ENCODE assay signal across 10 mouse cellular contexts in genomic region chr16:87496728-87497127, GRCm38 (mm10). TPM values are rescaled to one million over a fixed set of nuclear protein-coding genes. Genes with fewer than 3 reads are reported as not detected.
DNase-seq lines count a peak whose midpoint lies in the region; ATAC-seq and TF ChIP-seq lines count a peak whose summit lies in the region.
"Had no signal": no experiment of that assay in that cellular context is flagged by ENCODE, and none has a peak within 500 bp of the region (broad histone marks: within the 10 kb centered on the region; RNA-seq: fewer than 3 reads in every experiment).

No protein-coding gene starts in this region.

- no peak overlapping the region for H3K27ac ChIP-seq in forebrain, embryonic 16.5 days (ENCODE audit: low read length)
- H3K27ac ChIP-seq in liver, embryonic 14.5 days: peak overlapping the region; percentile 20; the same call in 1 of the 2 replicates

- ATAC-seq in erythroblast, adult 5-6 weeks (replicated peaks; ENCODE audit: low FRiP score, poor library complexity, severe bottlenecking): no peak
- no peak for ATAC-seq in forebrain, embryonic 16.5 days
- no peak for ATAC-seq in liver, embryonic 14.5 days (ENCODE audit: insufficient read depth)

- H3K4me3 ChIP-seq in erythroblast, embryonic 14.5 days (replicated peaks): peak overlapping the region; percentile 79
- H3K4me3 ChIP-seq in forebrain, embryonic 16.5 days (replicated peaks; ENCODE audit: low read length): no peak overlapping the region
- peak overlapping the region; percentile 54 to 95 for H3K4me3 ChIP-seq in liver, embryonic 14.5 days (ENCODE audit: insufficient read depth in 1 of 2, low read depth in 2 of 2, low read length in 2 of 2)

- H3K9me3 ChIP-seq in erythroblast, embryonic 14.5 days (ENCODE audit: control insufficient read depth, low read length): no peaks in the 10 kb centered on the region
- no peaks in the 10 kb centered on the region for H3K9me3 ChIP-seq in forebrain, embryonic 16.5 days (ENCODE audit: control insufficient read depth, low read length)
- no peaks in the 10 kb centered on the region for H3K9me3 ChIP-seq in liver, embryonic 14.5 days (ENCODE audit: control insufficient read depth, low read length)

- no peak for TF ChIP-seq EP300 in liver, embryonic 14.5 days (IDR thresholded peaks at IDR 0.05; ENCODE audit: low read depth)

- DNase-seq in A20 (ENCODE audit: low read depth, low spot score): peak; percentile 34
- no peak for DNase-seq in liver, embryonic 14.5 days (ENCODE audit: low read depth in 3 of 3, low spot score in 3 of 3)
- no peak for DNase-seq in yolk sac, embryonic 10.5 days (ENCODE audit: low spot score)
- DNase-seq in urinary bladder, postnatal 36 days (ENCODE audit: low spot score in 2 of 2): no peak
- DNase-seq in adrenal gland, adult 18-20 months (ENCODE audit: low spot score in 2 of 2): no peak

- peak overlapping the region; percentile 39 for H3K4me2 ChIP-seq in forebrain, embryonic 16.5 days (ENCODE audit: low read length)
- peak overlapping the region; percentile 95 for H3K4me2 ChIP-seq in liver, embryonic 14.5 days (ENCODE audit: low read depth)

- no peak overlapping the region for H3K9ac ChIP-seq in forebrain, embryonic 16.5 days (replicated peaks; ENCODE audit: low read depth, low read length)
- peak overlapping the region; percentile 98 for H3K9ac ChIP-seq in liver, embryonic 14.5 days (replicated peaks)

- TF ChIP-seq CTCF in liver, embryonic 14.5 days (IDR thresholded peaks at IDR 0.05; ENCODE audit: low read depth): no peak

- WGBS in forebrain, embryonic 16.5 days: 91% methylated on average over 2 of the region's 2 CpGs
- 75% methylated on average over 2 of the region's 2 CpGs for WGBS in liver, embryonic 14.5 days (ENCODE audit: insufficient replicate concordance)

- peaks cover 44% of the 10 kb centered on the region for H3K4me1 ChIP-seq in erythroblast, embryonic 14.5 days (ENCODE audit: control insufficient read depth)
- peaks cover 18% of the 10 kb centered on the region for H3K4me1 ChIP-seq in forebrain, embryonic 16.5 days (replicated peaks; ENCODE audit: control insufficient read depth, insufficient read depth, low read length)
- H3K4me1 ChIP-seq in liver, embryonic 14.5 days (replicated peaks; ENCODE audit: control insufficient read depth in 2 of 2, insufficient read depth in 2 of 2, low read length in 1 of 2): peaks cover 7 to 34% of the 10 kb centered on the region in 2 experiments

- no peaks in the 10 kb centered on the region for H3K27me3 ChIP-seq in erythroblast, embryonic 14.5 days (ENCODE audit: control insufficient read depth)
- no peaks in the 10 kb centered on the region for H3K27me3 ChIP-seq in forebrain, embryonic 16.5 days (replicated peaks; ENCODE audit: control insufficient read depth, insufficient read depth, low read length)
- H3K27me3 ChIP-seq in liver, embryonic 14.5 days (ENCODE audit: control insufficient read depth, insufficient read depth, low read length): no peaks in the 10 kb centered on the region

- peaks cover 27% of the 10 kb centered on the region for H3K36me3 ChIP-seq in erythroblast, embryonic 14.5 days (ENCODE audit: control insufficient read depth)
- H3K36me3 ChIP-seq in forebrain, embryonic 16.5 days (ENCODE audit: control insufficient read depth, insufficient read depth): peaks cover 11% of the 10 kb centered on the region
- peaks cover 15% of the 10 kb centered on the region for H3K36me3 ChIP-seq in liver, embryonic 14.5 days (replicated peaks; ENCODE audit: control insufficient read depth, insufficient read depth, low read depth)

RNA-seq across cellular contexts. Expression of gene Cct8, which starts 1.1 kb away (rescaled TPM):
- polyA plus RNA-seq in erythroblast, embryonic 14.5 days (2012): 3.5 and 5.3 TPM in 2 replicates
- 81.5 and 105 TPM in 2 replicates for total RNA-seq in erythroblast, adult 5-6 weeks (2015; ENCODE audit: low replicate concordance)
- 130 and 164 TPM in 2 replicates for total RNA-seq in erythroblast, adult 5-6 weeks (2017; ENCODE audit: low replicate concordance)
- polyA plus RNA-seq in forebrain, embryonic 16.5 days (2015; fragmentation: Nextera tagmentation; extraction: Ambion mirVana): 450 and 485 TPM in 2 replicates
- polyA plus RNA-seq in liver, embryonic 14.5 days (2012; rRNA removed): 61.7 and 108 TPM in 2 replicates
- 248 and 259 TPM in 2 replicates for polyA plus RNA-seq in liver, embryonic 14.5 days (2014; fragmentation: Nextera tagmentation; extraction: Ambion mirVana)
- 100 to 1,000 TPM; 220 to 229 TPM for total RNA-seq in adrenal gland, adult 18-20 months (2021)

RNA-seq across cellular contexts. Expression of gene Usp16, which starts 42.2 kb away (rescaled TPM):
- 0.49 and 1.1 TPM in 2 replicates for polyA plus RNA-seq in erythroblast, embryonic 14.5 days (2012)
- 14.4 and 52.5 TPM in 2 replicates for total RNA-seq in erythroblast, adult 5-6 weeks (2015; ENCODE audit: low replicate concordance)
- total RNA-seq in erythroblast, adult 5-6 weeks (2017; ENCODE audit: low replicate concordance): 9.0 and 14.2 TPM in 2 replicates
- 45.8 and 51.7 TPM in 2 replicates for polyA plus RNA-seq in forebrain, embryonic 16.5 days (2015; fragmentation: Nextera tagmentation; extraction: Ambion mirVana)
- 9.4 and 16.4 TPM in 2 replicates for polyA plus RNA-seq in liver, embryonic 14.5 days (2012; rRNA removed)
- polyA plus RNA-seq in liver, embryonic 14.5 days (2014; fragmentation: Nextera tagmentation; extraction: Ambion mirVana): 21.5 and 22.2 TPM in 2 replicates
- total RNA-seq in adrenal gland, adult 18-20 months (2021): 10 to 100 TPM; 79.1 to 84.4 TPM

RNA-seq across cellular contexts. Expression of gene Rwdd2b, which starts 56.4 kb away (rescaled TPM):
- 0.11 TPM in 1 of 2 replicates, not detected in the other for polyA plus RNA-seq in erythroblast, embryonic 14.5 days (2012)
- total RNA-seq in erythroblast, adult 5-6 weeks (2015; ENCODE audit: low replicate concordance): 0.38 and 3.3 TPM in 2 replicates
- total RNA-seq in erythroblast, adult 5-6 weeks (2017; ENCODE audit: low replicate concordance): 1.7 and 3.0 TPM in 2 replicates
- polyA plus RNA-seq in forebrain, embryonic 16.5 days (2015; fragmentation: Nextera tagmentation; extraction: Ambion mirVana): 11.7 and 14.4 TPM in 2 replicates
- polyA plus RNA-seq in liver, embryonic 14.5 days (2012; rRNA removed): 2.4 and 2.7 TPM in 2 replicates
- polyA plus RNA-seq in liver, embryonic 14.5 days (2014; fragmentation: Nextera tagmentation; extraction: Ambion mirVana): 4.1 and 4.5 TPM in 2 replicates
- total RNA-seq in adrenal gland, adult 18-20 months (2021): 1 to 10 TPM; 4.2 to 5.4 TPM

RNA-seq across cellular contexts. Expression of gene Map3k7cl, which starts 56.4 kb away (rescaled TPM):
- polyA plus RNA-seq in erythroblast, embryonic 14.5 days (2012): not detected in 2 replicates
- total RNA-seq in erythroblast, adult 5-6 weeks (2015; ENCODE audit: low replicate concordance): not detected in 2 replicates
- total RNA-seq in erythroblast, adult 5-6 weeks (2017; ENCODE audit: low replicate concordance): not detected in 2 replicates
- polyA plus RNA-seq in forebrain, embryonic 16.5 days (2015; fragmentation: Nextera tagmentation; extraction: Ambion mirVana): 0.13 TPM in 1 of 2 replicates, not detected in the other
- polyA plus RNA-seq in liver, embryonic 14.5 days (2012; rRNA removed): 0.04 and 0.13 TPM in 2 replicates
- not detected in 2 replicates for polyA plus RNA-seq in liver, embryonic 14.5 days (2014; fragmentation: Nextera tagmentation; extraction: Ambion mirVana)
- 1 to 10 TPM in 1 of 2 experiments, under 1 TPM in 1; 0.50 to 1.7 TPM for total RNA-seq in adrenal gland, adult 18-20 months (2021)
- total RNA-seq: hematopoietic stem cell, adult 5-6 weeks; neutrophil, adult 5-6 weeks had no signal
